Mouse (Mus musculus): ENCODE data around the gene Tmem59l. TPM values are rescaled to one million over a fixed set of nuclear protein-coding genes. Genes with fewer than 3 reads are reported as not detected.
A peak's percentile ranks its signal among the peaks of the same experiment; 100 is the strongest.
"Not testable (repeated sequence)": the region's sequence is repeated elsewhere in the genome, so short reads cannot be mapped to it uniquely, and the experiment has no call there.

Gene Tmem59l
- polyA plus RNA-seq (2017; shearing (Covaris generic)), result not detected

- no peak for ATAC-seq
Observed at GRCm38 (mm10) chr8:70486941-70487520, at the start of gene Tmem59l. TSS of gene Tmem59l (minus strand) at chr8:70487358.

- no peak for ATAC-seq
Observed at GRCm38 (mm10) chr8:70535701-70536100, 48.5 kb upstream of the Tmem59l start.

- no peak for ATAC-seq
Observed at GRCm38 (mm10) chr8:70535221-70535620, 48.1 kb upstream of the Tmem59l start.

GRCm38 (mm10) chr8:70534281-70534680 is 47.1 kb upstream of the Tmem59l start:
- ATAC-seq, result no peak

GRCm38 (mm10) chr8:70530314-70530713 is 43.2 kb upstream of the Tmem59l start:
- no peak for ATAC-seq

GRCm38 (mm10) chr8:70529741-70530161 is 42.6 kb upstream of the Tmem59l start:
- ATAC-seq, result no peak

- ATAC-seq, result no peak
Observed at GRCm38 (mm10) chr8:70529299-70529698, 42.1 kb upstream of the Tmem59l start.

GRCm38 (mm10) chr8:70528182-70528797 is 41.1 kb upstream of the Tmem59l start:
- no peak for ATAC-seq

- ATAC-seq, result peak; percentile 89
Observed at GRCm38 (mm10) chr8:70527512-70528181, 40.5 kb upstream of the Tmem59l start, which contains the start of the genes Fkbp8 and Kxd1. TSS of gene Fkbp8 (plus strand) at chr8:70527724. TSS of gene Kxd1 (minus strand) at chr8:70527956.

- ATAC-seq, result no peak
Observed at GRCm38 (mm10) chr8:70527111-70527511, 40.0 kb upstream of the Tmem59l start.

GRCm38 (mm10) chr8:70522592-70523403 is 35.6 kb upstream of the Tmem59l start:
- peak; percentile 88 for ATAC-seq

- no peak for ATAC-seq
Observed at GRCm38 (mm10) chr8:70519606-70520005, 32.4 kb upstream of the Tmem59l start.

GRCm38 (mm10) chr8:70519043-70519442 is 31.9 kb upstream of the Tmem59l start:
- ATAC-seq, result no peak

GRCm38 (mm10) chr8:70517940-70518643 is 30.9 kb upstream of the Tmem59l start:
- no peak for ATAC-seq

GRCm38 (mm10) chr8:70513441-70513840 is 26.3 kb upstream of the Tmem59l start:
- ATAC-seq, result no peak

- ATAC-seq, result no peak
Observed at GRCm38 (mm10) chr8:70512253-70512903, 25.2 kb upstream of the Tmem59l start.

- no peak for ATAC-seq
Observed at GRCm38 (mm10) chr8:70511770-70512169, 24.6 kb upstream of the Tmem59l start.

GRCm38 (mm10) chr8:70511174-70511573 is 24.0 kb upstream of the Tmem59l start:
- ATAC-seq, result not testable (repeated sequence)

GRCm38 (mm10) chr8:70510228-70510915 is 23.2 kb upstream of the Tmem59l start, which contains the start of gene Uba52:
TSS of gene Uba52 (minus strand) at chr8:70510801.
- peak; percentile 87 for ATAC-seq

- no peak for ATAC-seq
Observed at GRCm38 (mm10) chr8:70509281-70509952, 22.3 kb upstream of the Tmem59l start.
